25 mouse cellular contexts compared by ENCODE assay signal in genomic region chr1:22546273-22546672, GRCm38 (mm10).
"Had no signal": no experiment of that assay in that cellular context is flagged by ENCODE, and none has a peak within 500 bp of the region (broad histone marks: within the 10 kb centered on the region; RNA-seq: fewer than 3 reads in every experiment).

No protein-coding gene starts in this region.

- H3K4me2 ChIP-seq: heart, embryonic 11.5 days; heart, embryonic 13.5 days; heart, embryonic 15.5 days; hindbrain, embryonic 12.5 days; hindbrain, embryonic 15.5 days; kidney, embryonic 15.5 days; limb, embryonic 13.5 days; limb, embryonic 15.5 days; liver, embryonic 12.5 days had no signal

- H3K4me1 ChIP-seq: heart, embryonic 13.5 days; heart, embryonic 15.5 days; hindbrain, embryonic 12.5 days; hindbrain, embryonic 15.5 days; kidney, embryonic 15.5 days; limb, embryonic 13.5 days; limb, embryonic 15.5 days; liver, embryonic 12.5 days had no signal

- H3K36me3 ChIP-seq: heart, embryonic 13.5 days; heart, embryonic 15.5 days; hindbrain, embryonic 12.5 days; hindbrain, embryonic 15.5 days; kidney, embryonic 15.5 days; limb, embryonic 13.5 days; limb, embryonic 15.5 days; liver, embryonic 12.5 days had no signal

- ATAC-seq: intestine, embryonic 16.5 days; liver, embryonic 12.5 days had no signal

- H3K4me3 ChIP-seq: heart, adult 2 months; heart, embryonic 13.5 days; heart, embryonic 15.5 days; hindbrain, embryonic 12.5 days; hindbrain, embryonic 15.5 days; kidney, embryonic 15.5 days; limb, embryonic 13.5 days; limb, embryonic 15.5 days; liver, embryonic 12.5 days had no signal

- H3K9ac ChIP-seq: heart, embryonic 13.5 days; heart, embryonic 15.5 days; hindbrain, embryonic 12.5 days; hindbrain, embryonic 15.5 days; kidney, embryonic 15.5 days; limb, embryonic 13.5 days; limb, embryonic 15.5 days; liver, embryonic 12.5 days; liver, embryonic 14.5 days had no signal

- H3K27ac ChIP-seq: heart, adult 2 months; heart, embryonic 13.5 days; heart, embryonic 15.5 days; hindbrain, embryonic 12.5 days; hindbrain, embryonic 15.5 days; kidney, embryonic 15.5 days; kidney, postnatal 0 days; limb, embryonic 13.5 days; limb, embryonic 15.5 days; liver, embryonic 12.5 days; liver, embryonic 14.5 days had no signal

- H3K9me3 ChIP-seq: heart, embryonic 13.5 days; heart, embryonic 15.5 days; hindbrain, embryonic 12.5 days; hindbrain, embryonic 15.5 days; kidney, embryonic 15.5 days; limb, embryonic 13.5 days; limb, embryonic 15.5 days; liver, embryonic 12.5 days had no signal

- DNase-seq: gastrocnemius, postnatal 14 days; gastrocnemius, postnatal 36 days; heart, adult 11 months; heart, adult 2 months; heart, postnatal 14 days; heart, postnatal 36 days; kidney, adult 11 months; kidney, adult 2 months; kidney, adult 9 months; kidney, postnatal 14 days; kidney, postnatal 36 days; layer of hippocampus, adult 9-11 months; layer of hippocampus, postnatal 36 days had no signal

- H3K27me3 ChIP-seq: heart, embryonic 13.5 days; heart, embryonic 15.5 days; hindbrain, embryonic 12.5 days; hindbrain, embryonic 15.5 days; kidney, embryonic 15.5 days; limb, embryonic 13.5 days; limb, embryonic 15.5 days; liver, embryonic 12.5 days had no signal
